Mouse (Mus musculus) ovary, postnatal 10 days (tissue): Measurements from ENCODE around the gene Syce1.
"Not testable (repeated sequence)": the region's sequence is repeated elsewhere in the genome, so short reads cannot be mapped to it uniquely, and the experiment has no call there.

ENCODE experiments used
- DNase-seq: peaks from one replicate; pipeline ENCODE4 v3.0.0; 2022; ENCODE audit warnings: low spot score

Gene Syce1

GRCm38 (mm10) chr7:140765888-140766739, 21.5 kb downstream of the Syce1 start:
- DNase-seq: no peak

DNA sequence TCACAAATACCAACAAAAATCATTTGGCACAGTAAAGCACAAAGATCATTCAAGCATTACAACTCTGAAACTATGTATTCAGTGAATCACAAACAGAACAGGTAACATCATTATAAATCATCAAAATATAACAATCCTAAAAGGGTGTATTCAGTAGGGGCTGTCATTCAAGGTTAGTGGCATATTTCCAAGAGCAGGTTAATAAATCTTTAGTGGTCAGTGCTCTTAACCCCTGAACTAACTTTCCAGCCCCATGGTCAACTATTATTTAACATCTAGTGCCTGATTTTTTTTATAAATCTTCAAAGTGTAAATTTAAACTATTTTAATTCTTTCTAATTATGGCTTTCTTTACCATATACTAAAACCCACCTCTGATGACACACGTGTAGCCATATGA, 22.3 kb downstream of the Syce1 start:
- not testable (repeated sequence) for DNase-seq

DNA sequence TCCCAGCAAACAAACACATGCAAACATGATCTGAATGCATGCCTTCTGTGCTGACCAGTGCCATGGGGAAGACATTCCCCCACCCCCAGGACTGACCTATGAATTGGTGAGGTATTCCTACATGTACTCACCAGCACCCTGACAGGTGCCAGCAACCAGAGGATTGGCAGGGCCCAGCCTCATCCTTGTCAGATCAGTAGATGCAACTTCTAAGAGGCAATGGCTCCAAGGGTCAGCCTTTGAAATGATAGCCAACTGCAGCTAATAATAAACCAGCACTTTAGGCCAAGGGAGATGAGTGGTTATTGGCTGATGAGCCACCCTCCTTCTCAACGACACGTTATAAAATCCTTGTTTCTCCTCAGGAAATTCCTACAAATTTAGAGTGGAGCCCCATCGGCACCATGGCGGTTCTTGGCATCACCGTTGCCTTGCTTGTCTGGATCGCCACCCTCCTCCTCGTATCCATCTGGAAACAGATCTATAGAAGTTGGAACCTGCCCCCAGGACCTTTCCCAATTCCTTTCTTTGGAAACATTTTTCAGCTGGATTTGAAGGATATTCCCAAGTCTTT, 24.1 kb downstream of the Syce1 start, which contains the start of gene Cyp2e1:
Gene Cyp2e1 (plus strand): TSS at position 293 of the 574 bp plus-strand sequence.
- DNase-seq: no peak

DNA sequence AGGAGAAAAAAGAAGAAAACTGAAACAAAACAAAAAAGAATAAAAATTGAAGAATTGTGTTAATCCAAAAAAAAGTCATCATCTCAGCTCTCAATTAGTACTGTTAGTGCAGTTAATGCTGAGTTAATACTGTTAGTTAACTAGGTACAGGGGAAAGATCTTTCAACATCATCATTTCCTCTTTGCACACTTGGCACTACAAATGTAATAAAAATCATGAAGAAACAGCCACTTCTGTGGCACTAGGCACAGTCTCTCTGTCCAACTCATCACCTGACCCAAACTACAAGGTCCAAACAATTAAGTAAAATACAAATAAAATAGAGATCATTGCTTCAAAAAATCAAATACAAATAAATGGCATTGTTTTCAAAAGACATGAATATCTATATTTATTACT, 27.0 kb downstream of the Syce1 start:
- no peak for DNase-seq

DNA sequence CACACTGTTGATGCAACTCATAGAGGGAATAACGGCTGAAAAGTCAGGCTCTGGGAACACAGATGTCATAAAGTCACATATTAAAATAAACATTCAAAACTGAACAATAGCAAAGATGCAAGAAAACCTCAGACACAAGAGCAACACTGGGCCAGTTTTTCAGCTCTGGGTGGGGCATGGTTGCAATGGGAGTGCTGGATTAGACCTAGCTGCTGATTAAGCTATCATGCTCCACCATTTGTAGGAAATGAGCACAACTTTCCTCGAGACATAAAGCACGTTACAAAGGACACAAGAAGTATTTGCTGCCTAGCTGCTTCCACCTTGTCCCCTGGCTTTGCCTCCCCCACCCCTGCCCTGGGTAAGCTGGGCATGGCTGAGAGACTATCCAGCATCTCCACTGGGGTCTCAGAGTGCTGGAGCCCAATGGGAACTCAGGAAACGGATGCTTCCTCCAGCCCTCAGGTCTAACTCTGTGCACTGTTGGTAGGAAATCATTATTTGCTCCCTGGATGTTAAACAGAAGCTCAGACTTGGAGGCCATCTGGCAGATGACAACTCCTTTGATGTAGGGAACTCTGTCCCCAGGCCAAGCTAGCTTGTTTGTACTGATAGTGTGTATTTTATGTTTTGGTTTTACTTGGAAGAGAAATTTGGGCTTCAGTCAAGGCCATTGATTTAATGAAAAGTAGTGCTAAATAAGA, 31.3 kb downstream of the Syce1 start:
- DNase-seq: no peak

DNA sequence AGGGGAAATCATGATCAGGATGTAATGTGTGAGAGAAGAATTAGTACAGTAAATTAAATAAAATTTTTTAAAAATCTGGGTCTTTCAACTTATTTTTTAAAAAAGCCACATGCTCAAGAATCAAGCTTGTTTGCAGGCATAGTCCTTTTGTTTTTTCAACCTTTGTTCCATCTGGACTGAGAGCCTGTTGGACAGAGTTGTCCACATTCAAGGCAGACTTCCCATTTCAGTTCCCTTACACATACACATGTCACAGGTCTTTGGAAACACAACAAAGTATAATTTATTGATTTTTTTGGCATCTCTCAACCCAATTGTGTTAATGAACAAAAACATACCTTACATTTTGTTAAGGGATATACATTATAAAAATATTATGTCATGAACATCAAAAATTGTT, 33.1 kb downstream of the Syce1 start:
- DNase-seq: no peak

DNA sequence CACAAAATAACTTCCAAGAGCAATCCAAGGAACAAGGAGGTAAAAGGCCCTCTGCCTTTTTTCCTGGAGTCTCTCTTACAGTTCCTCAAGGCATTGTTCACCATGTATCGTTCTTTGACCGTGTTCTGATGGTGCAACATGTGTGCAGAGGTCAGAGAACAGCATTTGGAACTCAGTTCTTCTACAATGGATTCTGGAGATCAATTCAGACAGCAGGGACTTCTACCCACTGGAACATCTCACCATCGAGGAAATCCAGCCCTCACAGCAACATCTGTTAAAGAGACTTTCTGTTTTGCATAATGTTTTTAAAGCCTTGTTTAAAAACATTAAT, 38.9 kb downstream of the Syce1 start:
- DNase-seq: no peak

DNA sequence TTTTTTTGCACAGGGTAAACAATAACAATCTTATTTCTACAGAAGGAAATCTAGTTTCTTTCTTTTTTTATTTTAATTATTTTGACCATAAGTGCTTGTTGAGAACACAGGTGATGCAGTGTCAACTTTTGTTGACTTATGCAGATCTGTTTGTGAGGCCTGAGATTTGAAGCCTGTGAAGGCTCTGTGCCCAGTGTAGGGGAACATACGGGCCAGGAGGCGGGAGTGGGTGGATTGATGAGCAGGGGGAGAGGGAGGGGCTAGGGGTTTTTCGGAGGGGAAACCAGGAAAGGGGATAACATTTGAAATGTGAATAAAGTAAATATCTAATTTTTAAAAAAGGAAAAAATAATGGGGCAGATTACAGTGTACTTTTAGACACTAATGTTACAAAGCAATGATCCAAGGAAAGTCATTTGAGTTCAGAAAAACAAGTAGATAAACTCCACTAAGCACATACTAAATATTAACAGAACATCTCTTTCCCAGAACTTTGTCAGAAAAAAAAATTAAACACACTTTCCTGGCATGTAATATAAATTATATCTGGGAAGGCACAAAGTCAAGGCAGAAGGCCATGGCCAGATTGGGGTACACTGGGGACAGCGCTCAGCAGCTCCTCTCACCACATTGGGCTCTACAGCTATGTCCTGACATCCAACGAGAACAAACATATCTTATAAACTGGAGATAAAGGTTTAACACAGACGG, 39.4 kb downstream of the Syce1 start:
- DNase-seq: no peak

GRCm38 (mm10) chr7:140747402-140747801, 40.2 kb downstream of the Syce1 start:
- no peak for DNase-seq

DNA sequence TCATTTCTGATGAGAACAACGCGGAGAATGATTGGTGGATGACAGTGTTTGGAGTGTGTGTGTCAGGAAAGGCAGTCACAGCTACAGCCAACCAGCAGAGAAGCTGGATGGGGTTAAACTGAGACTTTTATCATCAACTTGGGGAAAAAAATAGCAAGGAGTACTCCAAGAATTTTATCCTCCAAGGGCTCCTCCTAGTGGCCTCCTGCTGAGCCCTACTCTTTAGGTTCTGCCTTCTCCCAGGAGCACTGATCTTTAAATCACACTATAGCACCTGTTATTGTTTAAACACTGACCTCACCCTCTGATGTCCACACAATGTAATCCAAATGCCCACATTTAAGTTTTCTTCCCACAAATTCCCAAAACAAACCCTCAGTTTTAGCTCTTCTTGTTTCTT, 54.5 kb downstream of the Syce1 start:
- DNase-seq: no peak
